Mouse (Mus musculus) colon, adult 2 months (tissue): Measurements from ENCODE around the gene Calr3. TPM values are rescaled to one million over a fixed set of nuclear protein-coding genes. Genes with fewer than 3 reads are reported as not detected.

ENCODE experiments used
- polyA plus RNA-seq: library from polyadenylated mRNA; depleted of rRNA; stranded (reverse); fragments of >200 nt; gene quantifications from 2 replicates; pipeline ENCODE4 v1.2.3, GENCODE M21; 2012; rRNA removed

Gene Calr3
- 0.15 TPM in 1 of 2 replicates, not detected in the other for polyA plus RNA-seq

GRCm38 (mm10) chr8:72443338-72443993 is at the start of gene Calr3, which contains the start of gene 1700030K09Rik:
Gene Calr3 (minus strand): TSS chr8:72443870.
Gene 1700030K09Rik (plus strand): TSS chr8:72443880.

GRCm38 (mm10) chr8:72491680-72492621 is 48.3 kb upstream of the Calr3 start, which contains the start of gene Slc35e1:
Gene Slc35e1 (minus strand): TSS chr8:72492614.

GRCm38 (mm10) chr8:72474826-72475546 is 31.3 kb upstream of the Calr3 start, which contains the start of gene Cherp:
Gene Cherp (minus strand): TSS chr8:72475226.

GRCm38 (mm10) chr8:72421362-72422335 is 22.0 kb downstream of the Calr3 start, which contains the start of gene Eps15l1:
Gene Eps15l1 (minus strand): TSS chr8:72421460.

Other genes starting within 250 kb of the Calr3 start
- 0.05 and 0.94 TPM in 2 replicates for gene Cib3, start 231.0 kb downstream of the Calr3 start, polyA plus RNA-seq
- not detected in 2 replicates for gene Gm11034, start 230.2 kb downstream of the Calr3 start, polyA plus RNA-seq
- gene Fam32a, start 224.1 kb downstream of the Calr3 start, polyA plus RNA-seq: 35.7 and 41.7 TPM in 2 replicates
- 32.5 and 36.1 TPM in 2 replicates for gene Ap1m1, start 203.9 kb downstream of the Calr3 start, polyA plus RNA-seq
- gene Gm10282, start 138.6 kb downstream of the Calr3 start, polyA plus RNA-seq: 1.2 and 1.7 TPM in 2 replicates
- gene Klf2, start 124.8 kb downstream of the Calr3 start, polyA plus RNA-seq: 31.4 and 34.8 TPM in 2 replicates
- 31.4 and 33.2 TPM in 2 replicates for gene Eps15l1, start 22.4 kb downstream of the Calr3 start, polyA plus RNA-seq
- 5.4 and 5.9 TPM in 2 replicates for gene 1700030K09Rik, start within 50 bp of the Calr3 start, polyA plus RNA-seq
- 33.3 and 44.0 TPM in 2 replicates for gene Cherp, start 31.4 kb upstream of the Calr3 start, polyA plus RNA-seq
- gene Slc35e1, start 48.7 kb upstream of the Calr3 start, polyA plus RNA-seq: 118 and 161 TPM in 2 replicates
- gene Med26, start 104.4 kb upstream of the Calr3 start, polyA plus RNA-seq: 14.3 and 15.0 TPM in 2 replicates
- 30.8 and 33.2 TPM in 2 replicates for gene Smim7, start 127.2 kb upstream of the Calr3 start, polyA plus RNA-seq
- gene Tmem38a, start 128.2 kb upstream of the Calr3 start, polyA plus RNA-seq: 15.3 and 25.1 TPM in 2 replicates
- gene Nwd1, start 202.8 kb upstream of the Calr3 start, polyA plus RNA-seq: 0.05 and 0.21 TPM in 2 replicates